Mouse (Mus musculus): ENCODE data around the gene N4bp3. TPM values are rescaled to one million over a fixed set of nuclear protein-coding genes. Genes with fewer than 3 reads are reported as not detected.
A peak's percentile ranks its signal among the peaks of the same experiment; 100 is the strongest.
"Not testable (repeated sequence)": the region's sequence is repeated elsewhere in the genome, so short reads cannot be mapped to it uniquely, and the experiment has no call there.

Gene N4bp3
- polyA plus RNA-seq, 1 experiment = 16.7 TPM

GRCm38 (mm10) chr11:51621776-51622175, 28.9 kb downstream of the N4bp3 start:
- Histone ChIP-seq H3K4me3 (replicated peaks; ENCODE audit: insufficient read depth, low read depth, low read length) (no peak overlapping the region), H3K27ac (ENCODE audit: insufficient read depth, low read length) (no peak overlapping the region), H3K4me1 (ENCODE audit: control insufficient read depth, insufficient read depth, low read length) (no peaks in the 10 kb centered on the region), H3K27me3 (ENCODE audit: control insufficient read depth, insufficient read depth, low read length) (no peaks in the 10 kb centered on the region)
- no peak for TF ChIP-seq CTCF (IDR thresholded peaks at IDR 0.05; ENCODE audit: borderline replicate concordance, insufficient read depth, low read depth, low read length)
- TF ChIP-seq POLR2A (IDR thresholded peaks at IDR 0.05; ENCODE audit: borderline replicate concordance, insufficient read depth, low read length) = no peak
- DNase-seq = no peak
- WGBS = 79% methylated on average over 2 of the region's 2 CpGs

DNA sequence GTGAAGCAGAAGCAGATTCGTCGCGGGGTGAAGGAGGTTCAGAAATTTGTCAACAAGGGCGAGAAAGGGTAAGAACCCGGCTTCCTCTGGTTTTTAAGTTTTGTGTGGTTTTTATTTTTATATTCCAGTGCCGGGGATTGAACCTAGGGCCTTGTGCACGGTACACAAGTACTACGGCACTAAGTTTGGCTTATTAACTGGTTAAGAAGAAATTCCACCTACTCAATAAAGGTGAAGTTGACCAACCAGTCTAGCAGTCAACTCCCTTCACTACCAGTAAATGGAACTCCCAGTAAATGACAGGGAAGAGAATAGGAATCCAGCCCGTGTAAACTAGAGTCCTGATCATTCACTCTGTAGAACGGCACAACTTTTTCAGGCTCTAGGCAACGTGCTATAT, 30.6 kb downstream of the N4bp3 start:
- no peak for DNase-seq
- Histone ChIP-seq H3K4me3 (replicated peaks; ENCODE audit: insufficient read depth, low read depth, low read length) (peak overlapping the region; percentile 91), H3K27ac (ENCODE audit: insufficient read depth, low read length) (no peak overlapping the region), H3K27me3 (ENCODE audit: control insufficient read depth, insufficient read depth, low read length) (no peaks in the 10 kb centered on the region), H3K4me1 (ENCODE audit: control insufficient read depth, insufficient read depth, low read length) (no peaks in the 10 kb centered on the region; the same call in 1 of the 2 replicates)
- no peak for TF ChIP-seq POLR2A (IDR thresholded peaks at IDR 0.05; ENCODE audit: borderline replicate concordance, insufficient read depth, low read length)
- TF ChIP-seq CTCF (IDR thresholded peaks at IDR 0.05; ENCODE audit: borderline replicate concordance, insufficient read depth, low read depth, low read length) = no peak
- 1% methylated on average over 11 of the region's 11 CpGs for WGBS

DNA sequence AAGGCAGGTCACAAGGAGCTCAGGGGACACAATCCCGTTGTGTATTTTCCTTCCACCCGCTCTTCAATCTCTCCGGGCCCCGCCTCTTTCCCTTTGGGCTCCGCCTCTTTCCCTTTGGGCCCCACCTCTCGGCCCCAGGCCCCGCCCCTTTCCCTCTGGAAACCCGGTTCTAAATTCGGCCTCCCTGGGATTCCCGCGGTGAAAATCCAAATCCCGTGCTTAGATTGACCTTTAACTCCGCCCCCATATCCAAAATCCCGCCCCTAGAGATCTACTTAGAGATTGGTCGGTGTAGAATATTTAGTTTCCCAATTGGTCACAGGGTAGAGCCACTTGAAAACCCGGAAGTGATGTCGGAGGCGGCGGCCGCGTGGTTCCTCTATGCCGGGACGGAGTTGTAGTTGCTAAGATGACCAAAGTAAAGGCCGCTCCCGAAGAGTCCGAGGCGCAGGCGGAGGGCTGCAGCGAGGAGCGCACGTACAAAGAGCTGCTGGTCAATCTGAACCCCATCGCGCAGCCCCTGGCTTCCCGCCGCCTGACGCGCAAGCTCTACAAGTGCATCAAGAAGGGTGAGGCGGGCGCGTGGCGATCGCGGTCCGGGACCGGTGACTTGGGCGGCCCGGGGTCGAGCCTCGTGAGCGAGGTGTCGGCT, 31.1 kb downstream of the N4bp3 start, which contains the start of gene Nhp2:
Gene Nhp2, plus strand, starts transcription at position 327 of the 652 bp plus-strand sequence.
- H3K4me3 ChIP-seq (replicated peaks; ENCODE audit: insufficient read depth, low read depth, low read length) = peak within 1 kb of the TSS; percentile 91
- no peaks in the 10 kb centered on the region for H3K27me3 ChIP-seq (ENCODE audit: control insufficient read depth, insufficient read depth, low read length)
- under 1% methylated on average over 51 of the region's 51 CpGs for WGBS
- no peak within 1 kb of the TSS for H3K27ac ChIP-seq (ENCODE audit: insufficient read depth, low read length)
- H3K4me1 ChIP-seq (ENCODE audit: control insufficient read depth, insufficient read depth, low read length) = no peaks in the 10 kb centered on the region; the same call in 1 of the 2 replicates
- DNase-seq = peak; percentile 90 to 94
- TF ChIP-seq POLR2A (IDR thresholded peaks at IDR 0.05; ENCODE audit: borderline replicate concordance, insufficient read depth, low read length) (peak; percentile 28; the same call in 1 of the 2 replicates), CTCF (IDR thresholded peaks at IDR 0.05; ENCODE audit: borderline replicate concordance, insufficient read depth, low read depth, low read length) (no peak)

DNA sequence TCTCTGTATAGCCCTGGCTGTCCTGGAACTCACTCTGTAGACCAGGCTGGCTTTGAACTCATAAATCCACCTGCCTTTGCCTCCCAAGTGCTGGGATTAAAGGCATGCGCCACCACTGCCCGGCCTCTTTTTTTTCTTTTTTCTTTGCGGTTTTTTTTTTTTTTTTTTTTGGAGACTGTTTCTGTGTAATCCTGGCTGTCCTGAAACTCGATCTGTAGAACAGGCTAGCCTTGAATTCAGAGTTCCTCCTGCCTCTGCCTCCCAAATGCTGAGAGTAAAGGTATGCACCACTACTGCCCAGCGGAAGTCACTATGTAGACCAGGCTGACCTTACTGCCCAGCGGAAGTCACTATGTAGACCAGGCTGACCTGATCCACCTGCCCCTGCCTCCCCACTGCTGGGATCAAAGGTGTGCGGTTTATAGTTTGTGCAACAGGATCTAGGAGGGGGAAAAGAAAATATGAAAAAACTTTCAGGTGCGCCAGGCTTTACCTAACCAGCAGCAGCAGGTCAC, 31.7 kb downstream of the N4bp3 start:
- 54% methylated on average over 8 of the region's 8 CpGs for WGBS
- H3K27me3 ChIP-seq (ENCODE audit: control insufficient read depth, insufficient read depth, low read length) = no peaks in the 10 kb centered on the region
- TF ChIP-seq CTCF (IDR thresholded peaks at IDR 0.05; ENCODE audit: borderline replicate concordance, insufficient read depth, low read depth, low read length) = no peak
- no peak for TF ChIP-seq POLR2A (IDR thresholded peaks at IDR 0.05; ENCODE audit: borderline replicate concordance, insufficient read depth, low read length)
- H3K4me3 ChIP-seq (replicated peaks; ENCODE audit: insufficient read depth, low read depth, low read length) = peak overlapping the region; percentile 59
- no peak overlapping the region for H3K27ac ChIP-seq (ENCODE audit: insufficient read depth, low read length)
- H3K4me1 ChIP-seq (ENCODE audit: control insufficient read depth, insufficient read depth, low read length) = no peaks in the 10 kb centered on the region; the same call in 1 of the 2 replicates
- no peak for DNase-seq

DNA sequence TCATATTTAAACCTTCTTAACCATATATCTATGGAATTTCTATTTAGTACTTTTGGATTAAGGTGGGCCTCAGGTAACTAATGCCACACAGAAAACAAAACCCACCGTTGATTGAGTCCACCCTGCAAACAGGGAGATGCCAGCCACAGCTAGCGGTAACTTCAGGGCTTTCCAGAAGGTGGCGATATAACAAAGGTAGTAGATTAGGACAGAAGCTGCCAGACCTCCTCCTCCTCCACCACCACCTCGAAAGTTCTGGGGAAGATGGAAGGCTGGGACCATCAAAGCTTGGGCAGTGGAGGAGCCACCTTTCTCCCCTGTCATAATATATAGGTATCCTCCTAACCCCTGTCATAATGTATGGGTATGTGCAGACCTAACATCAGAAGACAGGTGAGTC, 32.9 kb downstream of the N4bp3 start:
- no peak overlapping the region for H3K27ac ChIP-seq (ENCODE audit: insufficient read depth, low read length)
- H3K27me3 ChIP-seq (ENCODE audit: control insufficient read depth, insufficient read depth, low read length) = no peaks in the 10 kb centered on the region
- H3K4me3 ChIP-seq (replicated peaks; ENCODE audit: insufficient read depth, low read depth, low read length) = no peak overlapping the region
- whole genome bisulfite sequencing = under 1% methylated on average over 4 of the region's 4 CpGs
- H3K4me1 ChIP-seq (ENCODE audit: control insufficient read depth, insufficient read depth, low read length) = no peaks in the 10 kb centered on the region; the same call in 1 of the 2 replicates
- no peak for TF ChIP-seq POLR2A (IDR thresholded peaks at IDR 0.05; ENCODE audit: borderline replicate concordance, insufficient read depth, low read length)
- TF ChIP-seq CTCF (IDR thresholded peaks at IDR 0.05; ENCODE audit: borderline replicate concordance, insufficient read depth, low read depth, low read length) = peak; percentile 92
- peak; percentile 72 to 73 for DNase-seq

DNA sequence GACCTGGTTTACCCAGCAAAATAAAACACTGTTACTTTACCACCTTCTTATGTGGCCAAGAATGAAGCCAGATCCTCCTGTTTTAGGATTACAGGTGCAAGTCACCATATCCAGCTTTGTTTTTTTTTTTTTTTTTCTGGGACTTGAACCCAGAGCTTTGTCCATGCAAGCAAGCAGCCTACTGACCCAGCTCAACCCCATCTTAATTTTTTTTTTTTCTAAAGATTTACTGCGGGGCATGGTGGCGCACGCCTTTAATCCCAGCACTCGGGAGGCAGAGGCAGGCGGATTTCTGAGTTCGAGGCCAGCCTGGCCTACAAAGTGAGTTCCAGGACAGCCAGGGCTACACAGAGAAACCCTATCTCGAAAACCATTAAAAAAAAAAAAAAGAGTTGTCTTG, 34.5 kb downstream of the N4bp3 start:
- H3K27me3 ChIP-seq (ENCODE audit: control insufficient read depth, insufficient read depth, low read length); DNase-seq; H3K4me1 ChIP-seq (ENCODE audit: control insufficient read depth, insufficient read depth, low read length); H3K27ac ChIP-seq (ENCODE audit: insufficient read depth, low read length); H3K4me3 ChIP-seq (replicated peaks; ENCODE audit: insufficient read depth, low read depth, low read length): not testable (repeated sequence)
- 88% methylated on average over 7 of the region's 7 CpGs for WGBS

- Histone ChIP-seq H3K4me1 (ENCODE audit: control insufficient read depth, insufficient read depth, low read length) (no peaks in the 10 kb centered on the region; the same call in 1 of the 2 replicates), H3K27ac (ENCODE audit: insufficient read depth, low read length) (no peak overlapping the region), H3K27me3 (ENCODE audit: control insufficient read depth, insufficient read depth, low read length) (no peaks in the 10 kb centered on the region), H3K4me3 (replicated peaks; ENCODE audit: insufficient read depth, low read depth, low read length) (peak overlapping the region; percentile 50)
- DNase-seq = peak; percentile 43 to 49
- peak; percentile 69; the same call in 1 of the 2 replicates for TF ChIP-seq POLR2A (IDR thresholded peaks at IDR 0.05; ENCODE audit: borderline replicate concordance, insufficient read depth, low read length)
- no peak for TF ChIP-seq CTCF (IDR thresholded peaks at IDR 0.05; ENCODE audit: borderline replicate concordance, insufficient read depth, low read depth, low read length)
- WGBS = 6% methylated on average over 14 of the region's 14 CpGs
These were observed 35.0 kb downstream of the N4bp3 start for GRCm38 (mm10) chr11:51615601-51616000.

DNA sequence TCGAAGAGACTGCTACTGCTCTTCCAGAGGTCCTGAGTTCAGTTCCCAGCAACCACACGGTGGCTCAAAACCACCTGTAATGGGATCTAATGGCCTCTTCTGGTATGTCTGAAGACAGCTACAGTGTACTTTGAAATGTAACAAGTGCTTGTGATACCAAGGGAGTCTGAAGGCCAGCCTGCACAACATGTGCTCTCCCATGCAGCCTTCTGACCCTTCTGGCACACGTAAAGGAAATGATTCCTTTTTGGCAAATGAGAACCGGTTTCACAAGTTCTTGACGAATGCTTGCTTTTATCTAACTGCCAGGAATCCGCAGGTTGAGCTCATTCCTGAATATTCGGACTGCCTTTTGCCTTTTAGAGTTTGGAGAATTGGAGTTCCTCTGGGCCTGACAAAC, 35.5 kb downstream of the N4bp3 start:
- peak overlapping the region; percentile 50 for H3K4me3 ChIP-seq (replicated peaks; ENCODE audit: insufficient read depth, low read depth, low read length)
- WGBS = 32% methylated on average over 7 of the region's 7 CpGs
- TF ChIP-seq CTCF (IDR thresholded peaks at IDR 0.05; ENCODE audit: borderline replicate concordance, insufficient read depth, low read depth, low read length) = no peak
- TF ChIP-seq POLR2A (IDR thresholded peaks at IDR 0.05; ENCODE audit: borderline replicate concordance, insufficient read depth, low read length) = no peak
- DNase-seq = no peak
- no peaks in the 10 kb centered on the region; the same call in 1 of the 2 replicates for H3K4me1 ChIP-seq (ENCODE audit: control insufficient read depth, insufficient read depth, low read length)
- no peak overlapping the region for H3K27ac ChIP-seq (ENCODE audit: insufficient read depth, low read length)
- H3K27me3 ChIP-seq (ENCODE audit: control insufficient read depth, insufficient read depth, low read length) = no peaks in the 10 kb centered on the region

Measured in cerebellum, adult 2 months (tissue).